Mouse (Mus musculus): ENCODE results near the gene Ms4a4c. TPM values are rescaled to one million over a fixed set of nuclear protein-coding genes. Genes with fewer than 3 reads are reported as not detected.

The Ms4a4c gene
- total and polyA plus RNA-seq, 3 experiments = 0.77 to 1.2 (median 0.84) TPM

DNA sequence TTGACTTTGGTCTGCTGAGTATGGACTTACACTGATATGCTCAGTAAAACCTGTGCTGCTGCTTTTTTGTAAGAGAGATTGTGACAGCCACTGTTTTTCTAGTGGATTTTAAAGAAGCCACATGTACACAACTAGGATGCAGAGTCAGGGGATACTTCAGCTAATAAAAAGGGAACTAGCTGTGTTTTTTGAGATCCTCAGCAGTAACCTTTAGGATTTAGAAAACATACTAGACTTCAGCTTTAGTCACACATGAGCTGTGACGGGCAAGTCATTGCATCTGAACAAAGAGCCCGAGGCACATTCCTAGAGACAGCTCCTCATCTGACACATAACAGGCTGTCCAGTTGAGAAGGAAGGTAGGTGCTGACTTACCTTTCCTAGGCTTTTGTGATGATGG, 29.3 kb upstream of the Ms4a4c start, which contains the start of gene Ms4a4a:
Ms4a4a (plus strand) TSS at position 251 of the 400 bp plus-strand sequence.
- DNase-seq = no peak
- Histone ChIP-seq H3K27ac (no peak within 1 kb of the TSS), H3K4me3 (no peak within 1 kb of the TSS), H3K36me3 (ENCODE audit: control insufficient read depth, insufficient read depth, low read length) (no peaks in the 10 kb centered on the region), H3K79me2 (replicated peaks; ENCODE audit: control insufficient read depth, insufficient read depth, low read length) (no peaks in the 10 kb centered on the region), H3K9ac (ENCODE audit: low read depth, low read length) (no peak within 1 kb of the TSS), H3K27me3 (ENCODE audit: control insufficient read depth, insufficient read depth, low read length) (no peaks in the 10 kb centered on the region), H3K4me1 (ENCODE audit: control insufficient read depth, insufficient read depth, low read length) (no peaks in the 10 kb centered on the region)
- 80% methylated on average over 2 of the region's 2 CpGs for WGBS
- intact Hi-C loops (cut with DNase I) = no loop called here
- no peak for TF ChIP-seq CTCF (IDR thresholded peaks at IDR 0.05)
- no peak for TF ChIP-seq POLR2A (IDR thresholded peaks at IDR 0.05; ENCODE audit: insufficient read depth, low read depth, low read length)
- TF ChIP-seq EP300 (IDR thresholded peaks at IDR 0.05; ENCODE audit: insufficient read depth, low read depth, low read length) = no peak

DNA sequence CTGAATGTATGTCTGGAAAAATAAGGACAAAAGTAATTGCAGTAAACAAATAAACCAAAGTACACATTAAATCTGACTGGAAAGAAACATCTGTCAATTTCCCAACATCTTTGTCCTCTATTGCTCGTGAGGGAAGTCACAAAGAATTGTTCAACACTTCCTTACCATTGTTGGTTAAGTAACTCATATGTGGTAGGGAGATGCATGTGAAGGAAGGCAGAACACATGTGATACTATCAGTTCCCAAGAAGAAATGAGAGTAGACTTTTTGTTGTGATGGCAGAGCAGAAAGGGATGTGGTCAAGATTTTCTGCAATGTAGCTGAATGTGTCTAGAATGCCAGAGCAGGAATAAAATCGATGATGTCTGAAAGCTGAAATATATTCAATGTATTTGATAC, 28.2 kb upstream of the Ms4a4c start:
- intact Hi-C loops (cut with DNase I) = no loop called here
- H3K4me3 ChIP-seq = no peak overlapping the region
- 51% methylated on average over 2 of the region's 2 CpGs for WGBS
- H3K27ac ChIP-seq = no peak overlapping the region
- TF ChIP-seq EP300 (IDR thresholded peaks at IDR 0.05; ENCODE audit: insufficient read depth, low read depth, low read length) = no peak
- TF ChIP-seq CTCF (IDR thresholded peaks at IDR 0.05) = no peak
- TF ChIP-seq POLR2A (IDR thresholded peaks at IDR 0.05; ENCODE audit: insufficient read depth, low read depth, low read length) = no peak
- no peaks in the 10 kb centered on the region for H3K79me2 ChIP-seq (replicated peaks; ENCODE audit: control insufficient read depth, insufficient read depth, low read length)
- no peak overlapping the region for H3K9ac ChIP-seq (ENCODE audit: low read depth, low read length)
- no peaks in the 10 kb centered on the region for H3K27me3 ChIP-seq (ENCODE audit: control insufficient read depth, insufficient read depth, low read length)
- DNase-seq = no peak
- no peaks in the 10 kb centered on the region for H3K36me3 ChIP-seq (ENCODE audit: control insufficient read depth, insufficient read depth, low read length)
- H3K4me1 ChIP-seq (ENCODE audit: control insufficient read depth, insufficient read depth, low read length) = no peaks in the 10 kb centered on the region

DNA sequence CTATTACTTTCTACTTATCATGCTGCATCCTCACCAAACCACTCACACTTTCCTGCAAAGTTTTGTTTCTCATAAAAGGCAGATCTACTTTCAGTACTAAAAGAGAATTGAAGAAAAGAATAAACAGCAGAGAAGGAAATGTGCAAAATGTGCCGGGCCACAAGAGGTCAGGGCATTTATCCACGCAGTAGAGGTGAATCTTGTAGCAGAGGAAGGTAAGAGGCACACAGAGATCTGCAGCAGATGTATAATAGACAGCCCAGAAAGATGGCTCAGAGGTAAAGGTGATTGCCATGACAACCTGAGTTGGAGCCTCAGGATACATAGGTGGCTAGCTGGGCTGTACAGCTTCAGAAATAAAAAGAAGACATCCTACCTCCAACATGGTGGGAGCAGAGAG, 17.5 kb upstream of the Ms4a4c start:
- WGBS = 67% methylated on average over 2 of the region's 2 CpGs

DNA sequence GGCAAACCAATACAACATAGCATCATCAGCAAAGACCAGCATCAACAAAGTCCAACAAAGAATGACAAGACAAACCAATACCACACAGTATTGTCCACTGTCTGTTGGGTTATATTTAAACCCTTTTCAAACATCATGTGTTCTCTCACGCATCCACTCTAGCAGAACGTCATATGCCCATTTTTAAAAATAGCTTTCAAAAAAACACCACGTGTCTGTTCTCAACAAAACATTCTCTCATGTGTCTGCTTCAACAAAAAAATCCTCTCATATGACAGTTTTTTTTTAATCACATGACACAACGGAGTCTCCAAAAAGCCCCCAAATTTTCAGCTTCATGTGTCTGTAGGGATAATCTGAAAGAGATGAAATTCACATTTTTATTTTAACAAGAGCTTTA, 16.9 kb upstream of the Ms4a4c start:
- intact Hi-C loops (cut with DNase I) = no loop called here
- Histone ChIP-seq H3K9ac (ENCODE audit: low read depth, low read length) (no peak overlapping the region), H3K36me3 (ENCODE audit: control insufficient read depth, insufficient read depth, low read length) (no peaks in the 10 kb centered on the region), H3K79me2 (replicated peaks; ENCODE audit: control insufficient read depth, insufficient read depth, low read length) (no peaks in the 10 kb centered on the region), H3K27ac (no peak overlapping the region), H3K27me3 (ENCODE audit: control insufficient read depth, insufficient read depth, low read length) (no peaks in the 10 kb centered on the region), H3K4me1 (ENCODE audit: control insufficient read depth, insufficient read depth, low read length) (no peaks in the 10 kb centered on the region), H3K4me3 (no peak overlapping the region)
- no peak for DNase-seq
- TF ChIP-seq POLR2A (IDR thresholded peaks at IDR 0.05; ENCODE audit: insufficient read depth, low read depth, low read length) (no peak), EP300 (IDR thresholded peaks at IDR 0.05; ENCODE audit: insufficient read depth, low read depth, low read length) (no peak), CTCF (IDR thresholded peaks at IDR 0.05) (no peak)
- 55% methylated on average over 4 of the region's 4 CpGs for WGBS

More for the DNA sequence above, 17.5 kb upstream of the Ms4a4c start:
- no peaks in the 10 kb centered on the region for H3K4me1 ChIP-seq (ENCODE audit: control insufficient read depth, insufficient read depth, low read length)
- no peak overlapping the region for H3K9ac ChIP-seq (ENCODE audit: low read depth, low read length)
- no peak overlapping the region for H3K4me3 ChIP-seq
- no peak for DNase-seq
- TF ChIP-seq EP300 (IDR thresholded peaks at IDR 0.05; ENCODE audit: insufficient read depth, low read depth, low read length) (no peak), POLR2A (IDR thresholded peaks at IDR 0.05; ENCODE audit: insufficient read depth, low read depth, low read length) (no peak), CTCF (IDR thresholded peaks at IDR 0.05) (no peak)
- H3K27ac ChIP-seq = no peak overlapping the region
- H3K27me3 ChIP-seq (ENCODE audit: control insufficient read depth, insufficient read depth, low read length) = no peaks in the 10 kb centered on the region
- H3K36me3 ChIP-seq (ENCODE audit: control insufficient read depth, insufficient read depth, low read length) = no peaks in the 10 kb centered on the region
- H3K79me2 ChIP-seq (replicated peaks; ENCODE audit: control insufficient read depth, insufficient read depth, low read length) = no peaks in the 10 kb centered on the region
- intact Hi-C loops (cut with DNase I) = no loop called here

DNA sequence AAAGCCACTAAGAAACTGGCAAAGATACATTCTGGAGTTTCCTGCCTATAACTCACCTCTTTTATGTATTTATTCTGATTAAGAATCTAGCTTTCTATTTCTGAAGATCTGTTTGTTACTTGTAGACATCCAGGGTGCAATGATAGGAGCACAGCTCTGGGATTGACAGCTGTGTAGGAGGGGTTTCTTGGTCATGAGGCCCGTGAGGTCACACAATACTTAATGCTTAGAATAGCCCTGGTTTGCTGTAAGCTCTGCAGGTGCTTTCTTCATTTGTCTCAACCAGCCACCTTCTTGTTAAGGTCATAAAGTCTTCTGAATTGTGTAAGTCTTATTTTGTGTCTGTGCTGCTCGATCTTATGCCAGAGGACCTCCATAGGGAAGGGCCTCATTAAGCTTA, 15.6 kb upstream of the Ms4a4c start:
- Histone ChIP-seq H3K4me1 (ENCODE audit: control insufficient read depth, insufficient read depth, low read length) (no peaks in the 10 kb centered on the region), H3K9ac (ENCODE audit: low read depth, low read length) (no peak overlapping the region), H3K27ac (no peak overlapping the region), H3K27me3 (ENCODE audit: control insufficient read depth, insufficient read depth, low read length) (no peaks in the 10 kb centered on the region), H3K4me3 (no peak overlapping the region), H3K79me2 (replicated peaks; ENCODE audit: control insufficient read depth, insufficient read depth, low read length) (no peaks in the 10 kb centered on the region), H3K36me3 (ENCODE audit: control insufficient read depth, insufficient read depth, low read length) (no peaks in the 10 kb centered on the region)
- TF ChIP-seq POLR2A (IDR thresholded peaks at IDR 0.05; ENCODE audit: insufficient read depth, low read depth, low read length) (no peak), CTCF (IDR thresholded peaks at IDR 0.05) (no peak), EP300 (IDR thresholded peaks at IDR 0.05; ENCODE audit: insufficient read depth, low read depth, low read length) (no peak)
- no peak for DNase-seq
- intact Hi-C loops (cut with DNase I) = no loop called here
- WGBS = 60% methylated on average over 2 of the region's 2 CpGs

DNA sequence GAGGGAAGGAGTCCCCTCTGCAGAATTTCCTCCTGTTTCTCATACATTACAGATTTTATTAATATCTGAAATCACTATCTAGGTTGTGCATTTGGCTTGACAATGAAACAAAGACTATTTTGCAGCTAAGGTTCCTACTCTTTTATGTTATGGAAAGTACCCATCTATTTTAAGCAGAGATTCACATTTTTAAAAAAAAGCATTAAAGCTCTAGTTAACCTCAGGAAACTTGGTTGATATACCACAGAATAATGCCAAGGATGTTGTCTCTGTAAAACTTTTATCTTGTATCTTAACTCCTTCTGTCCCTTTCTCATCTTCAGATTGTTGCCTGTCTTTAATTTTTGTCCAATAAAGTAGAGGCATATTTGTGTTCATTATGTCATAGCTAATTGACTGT, 8.8 kb upstream of the Ms4a4c start:
- TF ChIP-seq POLR2A (IDR thresholded peaks at IDR 0.05; ENCODE audit: insufficient read depth, low read depth, low read length) (no peak), CTCF (IDR thresholded peaks at IDR 0.05) (no peak), EP300 (IDR thresholded peaks at IDR 0.05; ENCODE audit: insufficient read depth, low read depth, low read length) (no peak)
- no peak for DNase-seq

More for the DNA sequence above, 8.8 kb upstream of the Ms4a4c start:
- H3K4me1 ChIP-seq (ENCODE audit: control insufficient read depth, insufficient read depth, low read length) = no peaks in the 10 kb centered on the region
- H3K79me2 ChIP-seq (replicated peaks; ENCODE audit: control insufficient read depth, insufficient read depth, low read length) = no peaks in the 10 kb centered on the region
- H3K4me3 ChIP-seq = no peak overlapping the region
- no peaks in the 10 kb centered on the region for H3K27me3 ChIP-seq (ENCODE audit: control insufficient read depth, insufficient read depth, low read length)
- no peaks in the 10 kb centered on the region for H3K36me3 ChIP-seq (ENCODE audit: control insufficient read depth, insufficient read depth, low read length)
- H3K9ac ChIP-seq (ENCODE audit: low read depth, low read length) = no peak overlapping the region
- no peak overlapping the region for H3K27ac ChIP-seq
- intact Hi-C loops (cut with DNase I) = no loop called here
